Mouse (Mus musculus) right cerebral cortex, postnatal 25 days (tissue): ENCODE data around the gene Ube2v1.

Experiments used
- DNase-seq: peaks from one replicate; pipeline ENCODE4 v3.0.0; 2022

Gene Ube2v1

DNA sequence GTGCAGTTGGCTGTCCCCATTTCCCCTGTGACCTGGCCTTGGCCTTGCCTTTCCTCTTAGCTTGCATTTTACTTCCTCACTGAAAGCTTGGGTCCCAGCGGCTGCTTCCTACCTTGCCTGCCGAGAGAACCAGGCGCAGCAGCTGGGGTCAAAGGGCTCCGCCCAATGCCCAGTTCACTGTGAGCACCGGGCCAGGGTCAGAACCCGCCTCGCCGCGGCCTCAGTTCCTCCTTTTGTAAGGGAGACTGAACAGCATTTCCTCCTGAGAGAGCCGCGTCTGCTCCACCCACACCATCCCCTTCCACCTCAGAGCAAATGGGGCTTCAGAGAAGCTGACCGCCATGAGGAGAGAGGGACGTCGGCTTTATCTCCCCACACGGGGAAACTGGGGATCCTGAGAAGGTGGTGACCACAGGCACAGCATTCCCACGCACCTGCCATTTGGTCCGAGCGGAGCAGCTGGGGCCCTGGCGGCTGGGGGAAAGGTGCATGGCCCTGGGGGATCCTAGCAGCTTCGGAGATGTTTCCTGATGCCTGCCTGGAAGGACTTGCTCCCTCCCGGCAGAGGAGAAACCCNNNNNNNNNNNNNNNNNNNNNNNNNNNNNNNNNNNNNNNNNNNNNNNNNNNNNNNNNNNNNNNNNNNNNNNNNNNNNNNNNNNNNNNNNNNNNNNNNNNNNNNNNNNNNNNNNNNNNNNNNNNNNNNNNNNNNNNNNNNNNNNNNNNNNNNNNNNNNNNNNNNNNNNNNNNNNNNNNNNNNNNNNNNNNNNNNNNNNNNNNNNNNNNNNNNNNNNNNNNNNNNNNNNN, 42.9 kb downstream of the Ube2v1 start:
- no peak for DNase-seq

DNA sequence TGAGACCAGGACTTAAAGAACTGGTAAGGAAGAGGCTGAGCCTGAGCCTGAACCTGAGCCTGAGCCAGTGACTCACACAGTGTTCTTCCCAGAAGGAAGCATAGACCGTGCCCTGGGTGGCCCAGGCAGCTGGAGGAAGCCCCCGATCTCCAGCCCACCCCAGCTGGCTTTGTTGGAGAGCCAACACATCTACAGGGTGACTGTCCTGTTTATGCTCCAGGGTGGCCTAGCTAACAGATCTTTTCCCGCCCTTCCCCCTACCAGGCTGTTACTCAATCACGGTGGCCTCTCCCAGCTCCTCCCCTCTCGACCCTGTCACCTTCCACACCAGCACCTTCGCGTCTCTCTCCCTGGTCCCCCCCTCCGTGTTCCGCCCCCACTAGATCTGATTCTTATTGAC, 44.9 kb downstream of the Ube2v1 start:
- no peak for DNase-seq

DNA sequence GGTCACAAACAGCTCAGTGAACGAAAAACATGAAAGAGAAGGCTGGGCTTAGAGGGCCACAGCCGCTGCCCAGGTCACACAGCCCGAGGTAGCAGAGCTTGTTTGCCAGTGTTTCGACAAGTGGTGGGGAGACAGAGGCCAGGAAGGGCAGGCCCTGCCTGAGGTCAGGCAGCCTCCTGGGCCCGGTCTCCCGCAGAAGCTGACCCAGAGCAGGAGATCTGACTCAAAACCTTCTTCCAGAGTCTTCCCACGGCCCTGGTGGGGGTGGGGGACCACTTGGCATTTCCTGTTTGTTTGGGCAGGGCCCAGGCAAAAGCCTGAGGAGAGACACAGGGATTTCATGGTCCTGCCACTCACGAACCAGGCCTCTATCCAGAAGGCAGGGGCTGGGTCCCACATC, 45.9 kb downstream of the Ube2v1 start:
- no peak for DNase-seq

DNA sequence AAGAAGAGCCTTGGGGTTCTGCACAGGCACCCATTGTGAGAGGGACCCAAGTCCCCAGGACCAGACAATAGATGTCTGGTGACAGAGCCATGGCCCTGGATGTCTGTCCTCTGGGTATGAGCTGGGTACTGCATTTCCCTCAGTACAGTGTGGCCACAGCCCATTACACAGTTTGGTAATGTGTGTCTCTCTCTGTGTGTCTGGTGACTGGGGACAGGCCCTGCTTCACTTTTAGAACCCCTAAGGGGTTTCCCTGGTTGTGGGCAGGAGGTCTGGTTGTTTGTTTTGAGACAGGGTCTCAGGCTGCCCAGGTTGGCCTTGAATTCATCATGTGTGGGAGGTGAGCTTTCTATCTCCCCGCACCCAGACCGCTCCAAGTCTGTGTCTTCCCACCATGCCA, 46.6 kb downstream of the Ube2v1 start:
- no peak for DNase-seq

DNA sequence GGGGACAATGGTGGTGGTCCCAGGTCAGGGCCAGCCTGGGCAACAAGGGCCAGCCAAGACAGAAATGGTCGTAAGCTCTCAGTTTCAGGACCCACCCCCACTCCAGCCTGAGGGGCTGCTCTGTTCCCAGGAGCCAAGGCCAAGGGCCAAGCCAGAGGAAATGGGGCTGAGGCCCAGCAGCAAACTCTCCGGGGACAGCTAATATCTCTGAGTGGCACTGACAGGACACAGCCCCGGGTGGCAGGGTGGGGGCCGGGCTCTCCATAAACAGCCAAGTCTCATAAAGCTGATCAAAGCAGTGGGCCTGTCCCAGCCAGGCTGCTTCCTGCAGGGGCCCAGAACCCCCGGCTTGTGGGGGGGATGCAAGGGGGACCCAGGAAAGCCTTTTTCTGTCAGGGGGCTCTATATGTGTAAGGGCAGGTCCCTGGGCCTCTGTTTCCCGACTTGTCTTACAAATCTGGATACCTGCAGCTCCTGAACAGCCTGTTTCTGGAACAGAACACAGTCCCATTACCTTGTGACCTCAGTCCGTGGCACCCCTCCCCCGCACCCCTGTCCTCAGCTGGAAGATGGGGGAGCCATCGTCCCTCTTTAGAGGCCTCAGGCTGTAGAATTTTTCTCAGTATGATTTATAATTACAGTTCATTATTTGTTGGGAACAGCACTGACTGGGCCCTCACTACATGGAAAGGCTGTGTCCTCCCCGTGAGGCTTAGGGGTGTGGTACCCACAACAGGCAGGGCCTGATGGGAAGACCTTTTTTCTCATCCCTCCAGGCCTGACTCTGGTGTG, 48.5 kb downstream of the Ube2v1 start:
- no peak for DNase-seq

DNA sequence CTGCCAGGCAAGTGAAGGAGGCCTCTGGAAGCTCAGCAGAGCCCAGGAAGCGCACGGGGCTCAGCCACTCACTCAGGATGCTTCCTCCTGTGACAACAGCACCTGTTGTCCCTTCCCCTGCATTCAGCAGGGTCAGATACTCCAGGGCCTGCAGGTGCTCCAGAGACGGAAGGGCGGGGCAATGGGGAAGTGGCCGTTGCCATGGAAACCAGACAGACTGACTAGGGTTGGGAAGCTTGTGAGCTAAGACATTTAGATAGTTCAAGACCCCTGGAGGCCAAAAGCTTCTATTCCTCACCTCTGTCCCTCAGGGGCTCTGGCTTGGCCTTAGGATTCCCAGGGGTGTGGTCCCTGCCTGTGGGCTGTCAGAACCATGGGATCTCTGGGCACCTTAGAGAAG, 53.4 kb downstream of the Ube2v1 start:
- DNase-seq: no peak

DNA sequence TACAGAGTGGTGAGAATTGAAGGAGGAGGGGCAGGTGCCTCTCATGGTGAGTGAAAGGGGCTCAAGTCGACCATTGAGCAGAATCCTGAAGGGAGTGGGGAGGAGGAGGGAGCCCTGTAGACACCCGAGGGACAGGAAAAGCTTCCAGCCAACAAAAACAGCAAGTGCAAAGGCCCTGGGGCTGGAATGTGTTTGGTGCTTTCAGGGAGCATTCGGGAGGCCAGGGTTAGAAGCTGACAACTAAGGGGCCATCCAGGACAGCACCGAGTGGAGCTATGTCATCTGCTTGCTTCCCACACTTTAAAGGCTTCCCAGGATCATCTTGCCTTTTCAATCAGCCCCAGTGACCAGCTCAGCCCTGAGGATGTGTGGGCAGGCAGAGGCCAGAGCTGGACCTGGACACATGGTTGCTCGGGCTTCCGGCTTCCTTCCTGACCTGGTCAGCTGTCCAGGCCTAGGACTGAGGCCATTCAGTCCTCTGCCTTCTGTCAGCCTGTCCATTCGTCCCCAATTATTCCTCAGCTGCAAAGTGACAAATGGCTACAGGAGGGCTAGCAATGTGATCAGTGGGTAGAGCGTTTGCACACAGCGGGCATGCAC, 54.6 kb downstream of the Ube2v1 start:
- no peak for DNase-seq

DNA sequence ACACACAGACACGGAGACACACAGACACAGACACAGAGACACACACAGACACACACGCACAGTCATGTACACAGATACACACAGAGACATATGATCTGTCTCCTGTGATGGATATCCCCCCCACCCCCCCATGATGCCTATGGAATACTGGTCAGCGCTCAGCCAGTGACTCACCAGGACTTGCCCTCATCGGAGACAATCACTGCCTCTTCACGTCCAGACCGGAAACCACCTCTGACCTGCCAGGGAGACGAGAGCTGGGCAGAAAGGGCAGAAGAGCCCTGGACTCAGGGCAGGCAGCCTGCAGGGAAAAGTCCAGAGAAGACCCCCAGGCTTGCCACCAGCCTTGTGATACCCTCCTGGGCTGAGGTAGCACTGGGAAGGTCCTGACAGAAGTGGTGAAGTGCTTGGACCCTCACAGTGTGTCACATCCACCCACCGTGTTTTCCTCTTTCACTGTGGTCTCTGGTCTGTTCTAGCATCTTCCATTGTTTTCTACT, 55.7 kb downstream of the Ube2v1 start:
- no peak for DNase-seq

DNA sequence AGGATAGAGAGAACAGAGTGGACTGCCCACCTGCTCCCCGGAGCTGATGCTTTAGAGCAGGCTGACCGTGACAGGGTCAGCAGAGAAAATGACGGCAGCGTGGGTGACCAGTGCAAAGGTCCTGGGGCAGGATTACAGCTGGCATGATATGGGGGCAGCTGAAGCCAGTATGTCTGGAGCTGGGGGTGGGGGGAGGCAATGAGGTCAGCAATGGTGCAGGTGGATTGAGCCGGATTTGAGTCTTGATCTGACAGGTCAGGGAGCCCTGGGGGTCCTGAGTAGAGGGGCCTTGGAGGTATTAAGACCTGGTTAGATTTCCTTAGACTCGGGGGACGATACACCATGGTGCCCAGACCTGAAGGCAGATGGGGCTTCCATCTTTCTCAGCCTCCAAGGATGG, 56.3 kb downstream of the Ube2v1 start:
- DNase-seq: no peak

DNA sequence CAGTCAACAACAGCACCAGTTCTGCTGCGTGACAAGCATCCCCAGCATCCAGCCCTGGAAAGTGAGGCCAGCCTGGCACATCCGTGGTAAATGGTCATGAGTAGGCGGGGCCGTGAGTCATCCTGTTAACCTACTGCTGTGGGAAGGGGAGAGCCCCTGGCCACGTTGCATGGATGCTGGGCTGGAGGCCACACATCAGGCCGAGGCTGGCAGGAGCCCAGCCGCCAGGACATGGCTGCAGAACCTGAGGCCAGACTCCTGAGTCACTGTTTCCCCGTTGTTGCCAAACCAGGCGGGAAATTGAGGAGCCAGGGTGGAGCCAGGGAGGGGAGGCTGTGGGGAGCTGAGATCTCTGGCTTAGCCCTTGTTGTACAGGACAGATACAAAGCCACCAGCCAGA, 57.1 kb downstream of the Ube2v1 start:
- no peak for DNase-seq

DNA sequence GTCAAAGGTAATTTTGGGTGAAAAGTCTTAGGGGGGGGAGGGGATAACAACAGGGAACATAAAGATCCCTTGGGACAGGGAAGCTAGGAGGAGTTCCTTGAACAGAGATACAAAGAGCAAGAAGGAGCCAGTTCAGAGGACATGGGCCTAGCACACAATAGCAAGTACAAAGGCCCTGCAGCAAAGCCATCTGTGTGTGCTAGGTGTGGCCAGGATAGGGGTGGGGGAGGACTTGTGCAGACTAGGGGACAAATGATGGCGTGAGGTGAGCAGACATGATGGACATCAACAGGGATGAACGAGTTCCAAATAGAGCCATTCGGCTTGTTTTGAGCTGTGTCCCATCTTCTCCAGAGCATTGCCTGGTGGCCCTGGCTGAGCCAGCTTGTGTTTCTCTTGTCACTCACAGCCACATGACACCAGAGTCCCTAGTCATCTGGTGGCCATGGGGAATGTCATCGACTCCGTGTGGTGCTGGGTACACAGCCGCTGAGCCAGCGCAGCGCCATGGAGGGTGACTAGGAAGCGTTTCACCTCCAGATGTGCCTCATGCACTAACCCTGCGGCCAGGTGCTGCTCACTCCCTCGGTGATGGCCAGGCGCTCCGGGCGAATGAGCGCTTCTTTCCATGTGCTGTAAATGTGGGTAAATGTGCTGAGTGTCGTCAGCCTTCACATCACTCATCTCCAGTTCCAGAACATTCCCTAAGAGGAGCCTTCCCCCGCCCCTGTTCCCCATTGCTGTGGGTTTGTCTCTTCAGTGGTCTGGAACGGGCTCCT, 60.3 kb downstream of the Ube2v1 start:
- no peak for DNase-seq

DNA sequence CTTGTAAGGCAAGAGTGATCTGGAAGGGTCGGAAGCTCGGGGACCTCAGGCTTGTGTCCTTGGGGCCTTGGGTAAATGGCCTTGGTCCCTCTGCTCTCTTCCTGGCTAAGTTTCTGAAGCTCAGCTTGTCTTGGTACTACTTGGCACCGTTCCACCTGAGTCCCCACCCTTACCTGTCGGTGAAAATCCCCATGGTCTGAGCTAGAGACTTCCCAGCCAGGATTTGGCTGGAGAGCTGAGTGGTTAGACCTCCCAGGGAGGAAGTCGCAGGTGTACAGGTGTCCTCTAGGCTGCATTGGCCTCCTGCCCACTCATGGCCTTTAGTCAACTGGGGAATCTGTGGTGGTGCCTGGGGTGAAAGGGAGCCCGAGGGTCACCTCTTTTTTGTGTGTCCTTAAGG, 61.1 kb downstream of the Ube2v1 start:
- DNase-seq: no peak

DNA sequence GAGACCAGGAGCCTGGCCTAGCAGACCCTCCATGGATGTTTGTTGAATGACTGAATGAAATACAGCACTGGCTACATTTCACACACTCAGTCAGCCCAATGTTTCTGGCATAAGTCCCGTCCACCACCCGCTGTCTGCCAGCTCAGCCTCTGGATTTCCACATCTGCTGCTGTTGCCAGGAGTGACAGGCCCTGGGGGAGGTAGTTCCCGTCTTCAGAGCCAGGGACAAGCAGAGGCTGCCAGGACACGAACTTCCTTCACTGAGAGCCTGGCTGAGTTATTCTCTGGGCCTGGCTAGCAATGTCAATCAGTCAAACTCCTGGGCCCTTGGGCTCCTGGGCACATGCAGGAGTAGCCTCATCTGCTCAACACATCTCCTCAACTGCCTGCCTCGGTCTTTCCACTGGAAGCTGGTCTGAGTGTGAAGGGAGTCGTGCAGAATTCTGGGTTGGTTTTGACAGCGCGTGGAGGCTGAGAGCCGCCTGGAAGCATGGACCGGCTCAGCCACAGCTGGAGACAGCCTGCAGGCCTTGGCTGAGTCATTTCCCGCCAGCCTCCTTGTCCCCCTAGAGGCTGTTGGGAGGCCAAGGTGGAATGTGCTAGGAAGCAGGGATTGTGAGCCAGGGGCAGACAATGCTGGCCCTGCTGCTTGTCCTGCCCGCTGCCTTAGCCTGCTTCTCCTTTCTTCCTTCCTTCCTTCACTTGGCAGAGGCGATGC, 61.8 kb downstream of the Ube2v1 start:
- DNase-seq: no peak

DNA sequence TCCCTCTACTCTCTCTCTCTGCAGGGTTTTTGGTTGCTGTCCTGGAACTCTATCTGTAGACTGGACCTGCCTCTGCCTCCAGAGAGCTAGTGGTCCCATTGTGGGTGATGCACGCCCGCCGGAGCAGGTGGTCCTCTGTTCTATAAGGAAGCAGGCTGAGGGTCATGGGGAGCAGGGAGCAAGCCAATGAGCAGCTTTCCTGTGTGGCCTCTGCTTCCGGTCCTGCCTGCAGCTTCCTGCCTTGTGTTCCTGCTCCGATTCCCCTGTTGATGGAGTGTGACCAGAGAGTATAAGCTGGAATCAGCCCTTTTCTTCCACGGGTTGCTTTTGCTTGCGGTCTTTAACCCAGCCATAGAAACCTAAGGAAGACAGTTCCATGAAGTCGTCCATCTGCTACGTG, 63.8 kb downstream of the Ube2v1 start:
- no peak for DNase-seq

DNA sequence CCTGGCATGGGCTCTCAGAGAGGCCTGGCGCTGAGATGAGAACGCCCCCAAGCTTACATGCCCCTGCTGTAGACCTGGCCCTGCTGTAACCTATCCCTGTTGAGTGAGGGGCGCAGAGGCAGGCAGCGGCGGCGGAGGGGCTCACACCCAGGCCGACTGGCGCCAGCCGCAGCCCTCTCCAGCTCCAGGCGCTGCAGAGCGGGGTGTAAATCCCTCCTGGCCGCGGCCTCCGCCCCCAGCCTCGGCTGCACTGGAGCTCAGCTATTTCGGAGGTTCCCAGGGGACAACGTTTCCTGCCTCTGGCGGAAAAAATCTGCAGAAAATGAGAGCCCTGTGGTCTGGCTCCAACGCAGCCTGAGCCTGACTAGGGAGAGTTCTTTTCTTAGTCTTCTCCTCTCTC, 66.2 kb downstream of the Ube2v1 start:
- DNase-seq: no peak

DNA sequence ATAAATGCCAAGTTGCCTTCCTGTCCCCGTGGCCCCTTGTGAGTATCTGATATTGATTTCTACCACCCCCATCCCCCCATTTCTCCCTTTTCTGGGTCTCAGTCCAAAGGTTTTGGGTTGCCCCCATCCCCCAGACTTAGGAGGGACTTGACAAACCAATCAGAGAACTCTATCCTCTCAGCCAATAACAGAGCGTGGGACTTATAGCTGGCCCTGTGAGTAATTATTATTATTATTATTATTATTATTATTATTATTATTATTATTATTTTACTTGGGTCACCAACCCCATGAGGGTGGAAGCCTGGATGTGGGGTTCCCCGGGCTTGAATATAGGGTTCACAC, 66.6 kb downstream of the Ube2v1 start:
- DNase-seq: no peak

DNA sequence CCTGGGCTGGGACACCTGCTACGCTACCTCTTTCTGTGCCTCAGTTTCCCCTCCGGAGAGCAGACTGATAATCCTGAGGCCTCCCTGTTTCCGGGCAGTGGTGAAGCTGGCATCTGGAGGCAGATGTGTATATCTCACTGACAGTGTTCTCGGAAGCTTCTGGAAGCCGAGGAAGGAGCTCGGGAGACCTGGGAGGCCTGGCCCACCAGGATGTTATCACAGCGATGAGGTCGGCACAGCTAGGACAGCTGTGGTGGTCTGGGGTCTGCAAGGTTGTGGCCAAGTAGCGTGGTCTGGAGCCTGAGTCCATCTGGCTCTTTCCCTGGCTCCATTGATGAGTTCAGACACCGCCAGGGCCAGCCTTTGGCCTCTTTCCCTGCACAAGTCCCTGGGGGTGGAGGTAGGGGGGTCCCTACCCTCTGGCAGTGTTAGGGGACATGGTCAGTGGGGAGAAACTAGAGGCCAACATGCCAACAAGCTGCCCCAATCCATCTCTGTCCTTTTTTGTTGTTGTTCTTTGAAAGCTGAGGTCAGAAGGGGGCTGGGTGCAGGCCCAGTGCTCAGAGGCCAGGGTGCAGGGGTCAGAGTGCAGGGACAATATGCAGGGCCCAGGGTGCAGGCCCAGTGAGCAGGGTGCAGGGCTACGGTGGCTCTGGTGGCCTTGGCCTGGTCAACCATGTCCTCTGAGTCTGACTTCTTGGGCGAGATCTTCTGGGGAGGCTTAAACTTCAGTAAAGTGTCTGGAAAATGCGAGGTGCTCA, 67.2 kb downstream of the Ube2v1 start:
- no peak for DNase-seq

DNA sequence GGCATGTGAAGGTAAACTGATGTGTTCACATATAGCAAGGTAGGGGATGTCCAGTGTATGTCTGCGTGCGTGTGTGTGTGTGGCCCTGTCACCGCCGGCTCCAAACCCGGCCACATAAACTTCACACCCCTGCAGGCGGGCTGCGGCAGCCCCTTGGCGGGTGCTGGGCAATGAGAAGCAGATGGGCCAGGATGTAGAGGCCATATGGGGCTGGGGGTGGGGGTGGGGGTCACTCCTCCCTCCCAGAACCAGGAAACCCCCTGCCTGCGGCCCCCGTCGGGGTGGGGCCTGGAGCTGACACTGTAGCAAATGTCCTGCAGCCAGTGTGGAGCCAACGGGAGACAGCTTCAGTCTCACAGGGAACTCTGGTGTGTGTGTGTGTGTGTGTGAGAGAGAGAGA, 68.2 kb downstream of the Ube2v1 start:
- DNase-seq: no peak

DNA sequence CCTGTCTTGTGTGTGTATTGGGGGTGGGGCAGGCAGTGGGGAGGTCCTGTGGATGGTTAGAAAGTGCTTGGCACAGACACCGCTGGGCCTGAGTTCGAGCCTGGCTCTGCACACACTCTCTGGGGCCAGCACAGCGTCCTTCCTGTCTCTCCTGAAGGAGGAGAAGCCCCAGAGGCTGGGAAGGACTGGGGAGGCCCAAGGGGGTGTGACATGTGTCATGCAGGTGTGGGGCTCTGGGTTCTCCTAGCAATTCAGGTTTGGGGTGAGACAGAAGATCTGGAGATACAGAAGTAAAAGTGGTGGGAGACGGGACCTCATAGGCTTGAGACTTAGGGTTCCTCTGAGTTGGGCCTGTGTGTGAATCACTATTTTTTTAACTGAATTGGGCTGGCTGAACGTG, 68.9 kb downstream of the Ube2v1 start:
- DNase-seq: no peak

DNA sequence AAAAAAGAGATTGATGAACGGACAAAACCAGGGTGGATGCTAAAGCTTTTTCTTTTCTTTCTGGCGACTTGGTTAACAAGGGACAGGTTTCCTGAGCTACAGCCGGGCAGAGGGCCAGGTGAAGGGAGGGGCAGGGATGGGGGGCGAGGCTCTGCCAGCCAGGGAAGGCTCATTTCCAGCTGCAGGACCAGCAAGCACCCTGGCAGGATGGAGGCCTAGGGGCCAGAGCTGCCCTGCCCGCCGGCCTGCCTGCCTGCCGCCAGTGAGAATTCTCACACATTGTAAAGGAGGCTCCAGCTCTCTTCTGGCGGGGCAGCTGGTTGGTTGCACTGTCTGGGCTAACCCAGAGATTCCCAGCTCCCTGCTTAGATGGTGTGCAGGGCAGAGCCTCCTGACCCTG, 69.8 kb downstream of the Ube2v1 start:
- DNase-seq: no peak

DNA sequence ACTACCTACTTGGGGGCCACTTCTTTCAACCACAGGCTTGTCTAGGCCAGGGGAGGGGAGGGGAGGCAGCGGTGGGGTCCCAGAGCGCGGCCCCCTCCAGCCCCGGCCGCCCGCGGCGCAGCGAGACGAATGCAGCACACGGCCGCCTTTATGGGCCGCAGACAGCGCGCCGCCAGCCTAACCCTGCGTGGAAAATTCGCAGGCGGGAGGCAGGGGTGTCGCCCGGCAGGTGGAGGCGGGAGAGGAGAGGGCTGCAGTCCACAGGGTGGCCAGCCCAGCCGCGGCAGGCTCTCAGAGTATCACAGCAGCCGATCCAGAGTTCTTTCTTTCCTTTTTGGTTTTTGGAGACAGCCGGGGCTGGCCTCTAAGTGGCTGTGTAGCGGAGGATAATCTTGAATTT, 72.5 kb downstream of the Ube2v1 start:
- no peak for DNase-seq
